Mouse (Mus musculus): ENCODE measurements around the gene Itpr3. TPM values are rescaled to one million over a fixed set of nuclear protein-coding genes. Genes with fewer than 3 reads are reported as not detected.

Itpr3 gene
- total RNA-seq, 2 experiments from 2014 or later: 6.2 to 10.9 TPM

DNA sequence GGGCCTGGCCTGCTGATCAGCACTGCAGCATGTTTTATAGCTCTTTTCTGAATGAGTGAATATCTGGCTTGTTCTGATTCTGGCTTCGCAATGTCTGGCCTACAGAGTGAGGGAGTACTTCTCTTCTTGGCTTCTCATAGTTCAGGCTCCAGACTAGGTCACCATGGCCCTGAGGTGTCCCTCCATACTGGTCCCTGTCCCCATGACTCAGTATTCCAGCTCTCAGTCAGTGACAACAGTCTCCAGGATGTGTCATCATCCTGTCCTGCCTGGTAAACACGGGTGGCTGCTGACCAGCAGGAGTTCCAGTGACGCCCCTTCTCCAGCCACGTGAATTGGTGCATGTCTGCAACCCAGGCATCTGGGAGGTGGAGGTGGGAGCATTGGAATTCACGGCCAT lies 114.0 kb downstream of the Itpr3 start:
- no peak for ATAC-seq (ENCODE audit: poor library complexity, severe bottlenecking)

Other genes starting within 250 kb of the Itpr3 start
- not detected in 2 replicates for gene Nkx2-5, start 212.3 kb upstream of the Itpr3 start, total RNA-seq (2015)
- gene Nkx2-5, start 212.3 kb upstream of the Itpr3 start, total RNA-seq (2017): not detected in 2 replicates
- gene Kifc5b, start 140.2 kb upstream of the Itpr3 start, total RNA-seq (2015): 4.1 and 4.5 TPM in 2 replicates
- 10.8 and 13.8 TPM in 2 replicates for gene Kifc5b, start 140.2 kb upstream of the Itpr3 start, total RNA-seq (2017)
- 11.6 and 11.7 TPM in 2 replicates for gene Phf1, start 124.3 kb upstream of the Itpr3 start, total RNA-seq (2015)
- gene Phf1, start 124.3 kb upstream of the Itpr3 start, total RNA-seq (2017): 10.6 and 15.5 TPM in 2 replicates
- gene Cuta, start 117.7 kb upstream of the Itpr3 start, total RNA-seq (2015): 138 and 155 TPM in 2 replicates
- 56.9 and 73.0 TPM in 2 replicates for gene Cuta, start 117.7 kb upstream of the Itpr3 start, total RNA-seq (2017)
- gene Syngap1, start 116.1 kb upstream of the Itpr3 start, total RNA-seq (2015): 1.6 and 3.9 TPM in 2 replicates
- 0.33 and 0.89 TPM in 2 replicates for gene Syngap1, start 116.1 kb upstream of the Itpr3 start, total RNA-seq (2017)
- 4.5 and 4.7 TPM in 2 replicates for gene Zbtb9, start 84.1 kb upstream of the Itpr3 start, total RNA-seq (2015)
- gene Zbtb9, start 84.1 kb upstream of the Itpr3 start, total RNA-seq (2017): 13.3 and 14.4 TPM in 2 replicates
- 115 and 120 TPM in 2 replicates for gene Bak1, start 28.3 kb upstream of the Itpr3 start, total RNA-seq (2015)
- 70.4 and 71.5 TPM in 2 replicates for gene Bak1, start 28.3 kb upstream of the Itpr3 start, total RNA-seq (2017)
- gene Uqcc2, start 76.6 kb downstream of the Itpr3 start, total RNA-seq (2015): 92.0 and 94.4 TPM in 2 replicates
- gene Uqcc2, start 76.6 kb downstream of the Itpr3 start, total RNA-seq (2017): 88.7 and 110 TPM in 2 replicates
- gene Ip6k3, start 110.5 kb downstream of the Itpr3 start, total RNA-seq (2015): 0.91 and 1.6 TPM in 2 replicates
- gene Ip6k3, start 110.5 kb downstream of the Itpr3 start, total RNA-seq (2017): 0.77 and 1.3 TPM in 2 replicates
- 16.2 and 19.9 TPM in 2 replicates for gene Lemd2, start 147.2 kb downstream of the Itpr3 start, total RNA-seq (2015)
- gene Lemd2, start 147.2 kb downstream of the Itpr3 start, total RNA-seq (2017): 18.2 and 29.8 TPM in 2 replicates

Measured in megakaryocyte, adult 5-6 weeks (primary cell).